Mouse (Mus musculus) T-helper 17 cell (primary cell): Measurements from ENCODE around the gene Focad.

ENCODE experiments used
- in situ Hi-C, 2 experiments: fragments of 300-600 bp; cut with MboI, MseI; formaldehyde crosslinking; loops; 1 replicate in 1 of 2; 2 replicates in 1 of 2; pipeline ENCODE4 v1.15.1; 2025; ENCODE audit warnings: high pct_unique_total_duplicates in 2 of 2

Focad gene

DNA sequence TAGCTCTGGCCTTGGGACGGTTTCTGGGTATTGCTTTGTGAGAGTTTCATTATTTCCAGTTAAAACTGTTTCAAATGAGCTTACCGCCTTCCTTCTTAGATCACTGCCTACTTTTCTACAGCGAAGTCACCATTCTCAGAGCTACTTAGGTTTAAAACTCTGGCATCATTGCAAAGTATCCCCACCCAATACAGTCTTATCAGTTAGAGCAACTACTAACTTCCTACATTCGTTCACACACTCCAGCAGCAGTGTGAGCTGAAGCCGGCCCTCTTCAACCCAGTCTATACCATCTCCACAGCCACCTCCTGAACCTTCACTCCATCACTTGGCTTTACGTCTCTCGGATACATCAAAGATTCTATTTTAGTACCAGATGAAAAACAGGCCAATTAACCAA, 346.4 kb downstream of the Focad start:
- in situ Hi-C loops: loop anchor here in 1 of 2 experiments (10.0 kb wide), 1 partner anchor 94 kb away; no protein-coding TSS in a partner anchor

DNA sequence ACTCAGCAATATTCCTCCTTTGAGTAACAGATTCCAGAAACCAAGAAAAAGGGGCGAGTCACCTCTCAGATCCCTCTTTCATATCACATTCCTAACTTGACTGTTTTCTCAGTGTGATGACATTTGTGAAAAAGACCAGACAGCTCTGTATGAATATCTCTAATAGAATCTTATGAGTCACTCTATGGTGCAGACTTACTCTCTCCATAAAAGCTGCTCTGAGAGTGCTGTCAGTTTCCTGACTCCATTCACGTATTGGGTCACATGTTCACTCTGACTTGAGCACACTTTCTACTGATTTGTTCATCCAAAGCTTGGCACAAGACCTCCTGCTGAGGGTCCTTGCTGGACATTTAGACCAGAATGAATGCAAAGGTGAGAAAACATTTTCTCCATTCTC, 354.5 kb downstream of the Focad start:
- in situ Hi-C loops: loop anchor here in 1 of 2 experiments (5.0 to 10.0 kb wide), 2 partner anchors 86 to 103 kb away; no protein-coding TSS in a partner anchor

DNA sequence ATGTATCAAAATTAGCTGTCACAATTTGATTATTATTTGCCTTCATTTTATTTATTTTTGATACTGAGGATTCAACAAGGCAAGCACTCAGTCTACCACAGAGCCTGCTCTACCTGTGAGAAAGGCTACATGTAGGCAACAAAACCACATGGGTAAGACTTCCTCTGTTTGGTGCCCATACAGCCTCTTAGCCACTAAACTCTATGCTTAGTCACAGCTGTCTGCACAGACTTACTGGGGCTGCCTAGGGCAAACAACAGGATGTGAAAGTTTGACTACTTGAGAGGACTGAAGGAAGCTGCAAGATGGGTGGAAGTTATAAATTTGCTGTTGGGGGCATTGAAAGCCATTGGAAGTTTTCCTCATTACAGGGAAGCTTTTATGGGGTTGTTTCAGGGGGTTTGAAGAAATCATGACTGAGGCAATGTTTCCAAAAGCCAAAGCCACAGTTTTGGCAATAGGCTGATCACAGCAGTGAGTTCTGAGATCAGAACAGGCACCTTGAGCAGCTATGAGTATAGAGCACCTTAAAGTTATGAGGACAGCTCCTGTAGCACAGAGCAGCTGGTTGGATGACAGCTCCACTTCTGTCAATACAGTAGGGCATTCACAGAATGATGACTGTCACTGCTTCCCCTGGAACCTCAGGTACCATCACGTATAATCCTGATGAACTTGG, 355.8 kb downstream of the Focad start:
- in situ Hi-C loops: loop anchor here in 1 of 2 experiments (10.0 kb wide), 1 partner anchor 1615 kb away; no protein-coding TSS in a partner anchor

DNA sequence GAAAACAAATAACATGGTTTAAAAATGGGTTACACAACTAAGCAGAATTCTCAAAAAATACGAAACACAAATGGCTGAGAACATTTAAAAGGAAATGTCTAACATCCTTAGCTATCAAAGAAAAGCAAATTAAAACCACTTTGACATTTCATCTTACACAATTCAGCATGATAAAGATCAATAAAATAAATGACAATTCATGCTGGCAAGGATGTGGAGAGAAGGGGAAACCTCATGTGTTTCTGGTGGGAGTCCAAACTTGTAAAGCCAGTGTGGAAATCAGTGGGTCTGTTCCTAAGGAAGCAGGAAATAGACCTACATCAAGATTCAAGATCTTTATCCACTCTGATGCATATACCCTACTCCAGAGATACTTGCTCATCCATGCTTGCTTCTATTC, 363.7 kb downstream of the Focad start:
- in situ Hi-C loops: loop anchor here in 1 of 2 experiments (10.0 kb wide), 1 partner anchor 1607 kb away; no protein-coding TSS in a partner anchor

DNA sequence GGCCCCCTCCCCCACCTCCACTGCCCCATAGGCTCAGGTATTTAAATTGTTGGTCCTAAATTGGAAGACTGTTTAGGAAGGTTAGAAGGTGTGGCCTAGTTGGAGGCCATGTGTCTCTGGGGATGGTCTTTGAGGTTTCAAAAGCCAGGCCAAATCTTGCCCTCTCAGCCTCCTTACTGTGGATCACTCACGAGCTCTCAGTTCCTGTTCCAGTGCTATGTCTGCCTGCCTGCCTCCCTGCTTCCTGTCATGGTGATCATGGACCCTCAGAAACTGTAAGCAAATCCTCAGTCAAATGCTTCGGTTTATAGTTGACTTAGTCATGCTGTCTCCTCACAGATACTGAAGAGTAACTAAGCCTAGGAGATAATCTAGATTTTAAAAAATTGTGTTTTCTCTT, 364.2 kb downstream of the Focad start:
- in situ Hi-C loops: loop anchor here in 1 of 2 experiments (10.0 kb wide), 1 partner anchor 1606 kb away; no protein-coding TSS in a partner anchor
